Comparison of ENCODE assay signal across 23 mouse cellular contexts in the genomic region with DNA sequence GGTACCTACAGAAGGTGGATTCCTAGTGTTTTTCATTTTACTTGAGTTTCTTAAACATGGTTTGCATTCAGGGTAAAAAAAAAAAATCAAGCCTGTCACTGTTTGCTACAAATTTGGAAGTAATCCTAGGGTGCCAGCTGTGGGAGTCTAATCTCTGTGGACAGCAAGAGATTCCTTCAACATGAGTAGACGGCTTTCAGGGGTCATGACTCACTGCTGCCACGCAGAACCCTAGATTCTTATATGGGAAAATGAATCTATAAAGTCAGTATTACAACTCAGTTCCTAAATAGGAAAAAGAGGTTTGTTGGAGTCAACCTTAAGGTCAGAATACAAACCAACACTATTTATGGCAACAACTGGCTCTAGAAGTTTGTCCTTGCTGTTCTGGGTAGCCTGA.
"Had no signal": no experiment of that assay in that cellular context is flagged by ENCODE, and none has a peak within 500 bp of the region (broad histone marks: within the 10 kb centered on the region; RNA-seq: fewer than 3 reads in every experiment).

No protein-coding gene starts in this region.

- H3K9me3 ChIP-seq: limb, embryonic 10.5 days; limb, embryonic 13.5 days; liver, embryonic 12.5 days; liver, embryonic 15.5 days; lung, embryonic 15.5 days; megakaryocyte, embryonic 14.5 days; midbrain, embryonic 10.5 days; neural tube, embryonic 12.5 days had no signal

- H3K27me3 ChIP-seq: limb, embryonic 13.5 days; liver, embryonic 12.5 days; liver, embryonic 15.5 days; lung, embryonic 15.5 days; megakaryocyte, embryonic 14.5 days; neural tube, embryonic 12.5 days; neural tube, embryonic 15.5 days had no signal

- H3K4me3 ChIP-seq: limb, embryonic 10.5 days; limb, embryonic 13.5 days; liver, embryonic 12.5 days; liver, embryonic 15.5 days; lung, embryonic 15.5 days; megakaryocyte, embryonic 14.5 days; midbrain, embryonic 10.5 days; neural tube, embryonic 12.5 days; neural tube, embryonic 15.5 days had no signal

- H3K4me1 ChIP-seq: limb, embryonic 10.5 days; limb, embryonic 13.5 days; liver, embryonic 12.5 days; liver, embryonic 15.5 days; megakaryocyte, embryonic 14.5 days; midbrain, embryonic 10.5 days; neural tube, embryonic 12.5 days had no signal

- H3K27ac ChIP-seq: limb, embryonic 10.5 days; limb, embryonic 13.5 days; liver, embryonic 12.5 days; liver, embryonic 15.5 days; lung, embryonic 15.5 days; midbrain, embryonic 10.5 days; neural tube, embryonic 12.5 days; neural tube, embryonic 15.5 days; stomach, postnatal 0 days had no signal

- DNase-seq: kidney, postnatal 14 days; kidney, postnatal 4 days; liver; lung, adult 18-20 months; lung, postnatal 10 days; lung, postnatal 36 days; midbrain, embryonic 14.5 days; right cerebral cortex, adult 18-20 months; right cerebral cortex, postnatal 14 days; right cerebral cortex, postnatal 4 days; thymus, adult 2 months; thymus, postnatal 14 days; thymus, postnatal 4 days had no signal

- H3K9ac ChIP-seq: limb, embryonic 13.5 days; liver, embryonic 12.5 days; liver, embryonic 15.5 days; lung, embryonic 15.5 days; neural tube, embryonic 12.5 days; neural tube, embryonic 15.5 days had no signal

- H3K36me3 ChIP-seq: limb, embryonic 10.5 days; limb, embryonic 13.5 days; liver, embryonic 12.5 days; liver, embryonic 15.5 days; lung, embryonic 15.5 days; midbrain, embryonic 10.5 days; neural tube, embryonic 12.5 days; neural tube, embryonic 15.5 days had no signal

- ATAC-seq: liver, embryonic 12.5 days had no signal

- H3K4me2 ChIP-seq: limb, embryonic 13.5 days; liver, embryonic 12.5 days; liver, embryonic 15.5 days; lung, embryonic 15.5 days; neural tube, embryonic 12.5 days; neural tube, embryonic 15.5 days had no signal
